Mouse (Mus musculus) mature B cell (primary cell): ENCODE measurements at regions not wholly inside any gene's neighbourhood (a gene's known extent, or its start where the extent isn't known, plus 50 kb on each side); places are given as distances from the start of the nearest gene placed in this dataset.
"Not testable (repeated sequence)": the region's sequence is repeated elsewhere in the genome, so short reads cannot be mapped to it uniquely, and the experiment has no call there.

Source experiments
- in situ Hi-C: fragments of 300-500 bp; cut with MboI; formaldehyde crosslinking; loops from 2 replicates; pipeline ENCODE4 v1.14.3; 2019

DNA sequence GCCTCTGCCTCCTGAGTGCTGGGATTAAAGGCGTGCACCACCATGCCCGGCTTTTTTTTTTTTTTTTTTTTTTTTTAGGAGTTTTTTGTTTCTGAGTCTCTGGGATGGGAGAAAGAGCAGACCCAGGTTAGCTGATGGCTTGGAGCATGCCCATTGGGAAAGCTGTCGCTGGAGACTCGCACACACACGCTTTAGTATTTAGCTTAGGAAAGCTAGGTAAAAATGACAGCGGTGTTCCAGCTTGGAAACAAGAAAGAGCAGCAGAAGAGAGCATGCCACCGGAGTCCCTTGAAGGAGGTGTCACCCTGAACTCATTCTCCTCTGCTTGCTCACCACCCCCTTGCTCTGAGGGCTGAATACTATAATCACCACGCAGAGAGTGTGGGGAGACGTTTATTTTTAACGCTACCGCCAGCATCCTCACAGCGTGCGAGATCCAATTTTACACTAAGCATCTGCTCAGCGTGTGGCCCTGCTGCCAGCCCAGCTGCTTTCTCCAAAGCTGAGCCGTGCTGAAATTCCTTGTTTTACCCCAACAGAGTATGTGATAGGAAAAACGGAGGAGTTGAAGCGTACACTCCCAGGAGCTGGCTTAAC lies 95.9 kb upstream of the Map3k1 start:
- in situ Hi-C loops = no loop called here

DNA sequence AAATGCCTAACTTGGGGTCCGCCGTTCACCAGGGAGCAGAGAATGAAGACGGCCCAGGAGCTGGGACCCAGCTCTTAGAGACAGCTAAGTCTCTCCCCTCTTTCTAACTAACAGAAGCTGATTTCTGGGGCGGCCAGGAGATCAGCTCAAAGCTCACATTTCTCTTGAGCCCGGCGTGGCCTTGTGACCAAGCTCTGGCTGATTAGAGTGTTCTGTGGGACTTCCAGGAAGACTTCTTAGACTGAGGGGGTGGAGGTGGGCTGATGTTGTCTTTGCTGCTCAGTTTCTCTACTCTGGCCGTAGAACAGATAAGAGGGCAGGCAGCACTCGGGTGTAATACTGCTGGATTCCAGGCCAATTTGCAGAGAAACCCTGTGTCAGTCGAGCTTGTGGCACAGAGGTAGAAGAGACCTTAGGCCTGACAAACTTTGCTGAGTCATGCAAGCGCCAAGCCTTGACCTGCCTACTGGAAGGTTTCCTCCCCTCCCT lies 96.5 kb upstream of the Map3k1 start:
- in situ Hi-C loops = no loop called here

DNA sequence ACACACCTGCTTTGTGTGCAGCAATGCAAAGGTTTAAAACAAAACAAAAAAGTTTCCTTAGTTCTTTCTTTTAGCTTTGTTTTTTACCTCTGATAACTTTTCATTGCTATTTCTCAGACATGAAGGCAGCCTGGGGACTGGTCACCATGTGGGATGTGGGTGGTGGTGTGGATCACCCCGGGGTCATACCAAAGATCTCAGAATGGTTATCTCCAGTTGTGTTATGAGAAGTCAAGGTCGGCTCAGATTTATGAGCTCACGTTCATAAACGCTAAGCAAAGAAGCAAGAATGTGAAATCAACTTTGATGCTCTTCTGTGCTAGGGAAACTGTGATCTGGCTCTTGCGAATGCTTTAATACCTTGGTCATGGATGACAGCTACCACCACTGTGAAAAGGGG lies 102.3 kb upstream of the Map3k1 start:
- in situ Hi-C loops = no loop called here

DNA sequence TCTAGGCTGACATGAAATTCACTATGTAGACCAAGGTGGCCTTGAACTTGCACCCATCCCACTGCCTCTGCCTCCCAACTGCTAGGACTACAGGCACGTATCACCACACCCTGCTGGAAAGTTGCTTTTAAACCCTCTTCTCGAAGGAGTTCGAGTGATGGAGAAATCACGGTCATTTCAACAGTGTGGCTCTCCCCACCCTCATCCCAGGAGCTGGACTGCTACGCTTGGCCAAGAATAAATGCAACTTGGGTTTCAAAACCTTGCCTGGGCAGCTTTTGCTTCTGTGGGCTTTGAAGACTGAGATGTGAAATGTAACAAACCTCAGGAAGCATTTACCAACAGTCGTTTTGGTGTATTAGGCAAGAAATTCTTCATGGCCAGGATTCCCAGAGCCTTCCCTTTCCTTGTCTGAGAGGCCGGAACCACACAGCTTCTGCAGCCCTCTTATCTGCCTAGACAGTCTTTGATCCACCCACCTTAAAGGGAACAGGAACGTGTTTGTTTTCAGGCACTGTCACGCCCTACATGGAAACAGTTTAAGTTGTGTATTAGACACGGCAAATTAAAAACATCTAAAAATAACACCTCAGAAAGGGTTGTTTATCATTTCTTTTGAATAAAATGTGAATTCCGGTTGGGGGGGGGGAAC lies 103.0 kb upstream of the Map3k1 start:
- in situ Hi-C loops = no loop called here

DNA sequence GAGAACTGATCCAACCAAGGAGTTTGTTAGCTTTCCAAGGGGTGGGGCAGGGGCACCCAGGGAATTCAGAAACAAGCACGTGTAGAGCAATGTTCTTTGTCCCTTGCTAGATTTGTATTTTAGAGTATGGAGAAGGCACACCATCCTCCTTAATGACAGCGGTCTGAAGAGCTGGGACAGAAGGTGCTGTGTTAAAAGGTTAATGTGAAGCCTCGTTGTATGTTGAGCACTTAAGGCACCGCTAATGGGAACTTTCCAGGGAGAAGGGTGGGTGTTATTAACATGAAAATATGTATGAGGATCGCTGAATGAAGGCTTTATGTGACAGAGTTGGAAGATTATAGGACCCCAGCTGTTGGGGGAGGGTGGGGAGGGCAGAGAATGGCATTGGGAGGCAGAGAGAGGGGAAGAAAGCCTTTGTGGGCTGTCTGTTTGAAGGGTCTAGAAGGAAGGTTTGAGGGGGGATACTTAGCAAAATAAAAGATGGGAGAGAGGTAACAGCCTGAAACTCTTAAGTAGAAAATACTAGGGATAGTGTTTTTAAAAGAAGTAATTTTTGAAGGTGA lies 105.6 kb upstream of the Map3k1 start:
- in situ Hi-C loops = no loop called here

DNA sequence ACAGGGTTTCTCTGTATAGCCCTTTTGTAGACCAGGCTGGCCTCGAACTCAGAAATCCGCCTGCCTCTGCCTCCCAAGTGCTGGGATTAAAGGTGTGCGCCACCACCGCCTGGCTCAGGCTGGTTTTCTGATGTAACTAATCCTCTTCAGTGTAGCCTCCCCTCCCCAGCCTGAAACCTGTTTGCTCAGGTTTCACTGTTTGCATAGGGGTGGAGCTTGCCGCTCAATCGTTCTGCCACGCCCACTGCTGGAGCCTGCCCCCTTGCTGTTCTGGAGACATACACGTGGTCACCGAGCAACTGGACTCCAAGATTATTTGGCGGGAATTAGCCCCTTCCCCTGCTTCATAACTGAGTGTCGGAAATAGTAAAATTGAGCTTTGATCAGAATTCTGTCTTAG lies 110.6 kb upstream of the Map3k1 start:
- in situ Hi-C loops = not testable (repeated sequence)

DNA sequence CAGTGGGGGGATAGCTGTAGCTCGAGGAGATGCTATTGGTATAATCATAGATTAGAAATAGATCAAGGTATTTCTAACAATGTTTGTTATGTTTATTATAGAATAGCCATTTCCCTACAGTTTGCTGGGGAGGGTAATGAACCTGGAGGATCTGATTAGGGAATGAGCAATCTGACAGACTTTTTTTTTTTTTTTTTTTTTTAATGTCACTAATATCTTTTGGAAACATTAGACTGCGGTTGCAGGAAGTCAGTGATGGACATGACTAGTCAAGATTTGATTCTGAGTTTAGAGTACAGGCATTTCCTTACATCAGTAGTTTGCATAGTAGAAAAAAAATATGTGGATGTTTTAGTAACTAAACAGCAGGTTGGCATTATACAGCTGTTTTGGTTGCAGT lies 111.7 kb upstream of the Map3k1 start:
- in situ Hi-C loops = no loop called here

DNA sequence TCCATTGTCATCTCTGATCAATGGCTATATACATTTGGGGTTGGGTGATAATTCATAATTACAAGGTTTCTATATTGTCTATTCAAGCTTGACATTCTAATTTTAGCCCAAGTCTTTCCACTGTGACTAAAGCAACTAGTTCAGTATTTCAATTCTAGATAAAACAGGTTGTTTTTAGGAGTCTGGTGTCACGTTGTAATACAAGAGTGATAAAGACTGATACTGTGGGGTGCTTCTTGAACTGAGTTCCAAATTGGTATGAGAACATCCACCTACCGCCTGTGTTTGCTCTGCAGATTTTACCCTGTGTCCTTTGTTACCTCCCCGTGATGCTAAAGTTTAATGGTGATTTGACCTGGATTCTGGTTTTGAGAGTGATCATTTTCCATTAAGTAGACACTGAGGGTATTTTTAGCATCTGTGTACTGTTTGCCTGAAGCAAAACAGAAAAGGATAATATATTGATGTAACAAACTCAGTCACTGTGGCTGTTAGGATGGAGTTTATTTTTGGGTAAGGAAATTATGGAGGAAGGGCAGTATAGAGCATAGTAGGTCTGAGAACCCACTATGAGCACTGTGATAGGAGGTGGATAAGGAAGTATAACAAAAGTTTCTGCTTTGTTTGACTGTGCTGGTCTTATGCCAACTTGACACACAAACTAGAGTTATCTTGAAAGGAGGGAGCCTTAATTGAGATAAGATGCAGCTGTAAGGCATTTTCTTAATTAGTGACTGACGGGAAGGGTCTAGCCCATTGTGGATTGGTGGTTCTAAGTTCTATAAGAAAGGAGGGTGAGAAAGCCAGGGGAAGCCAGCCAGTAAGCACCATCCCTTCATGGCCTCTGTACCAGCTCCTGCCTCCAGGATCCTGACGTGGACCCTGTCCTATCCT lies 112.6 kb upstream of the Map3k1 start:
- in situ Hi-C loops = no loop called here

DNA sequence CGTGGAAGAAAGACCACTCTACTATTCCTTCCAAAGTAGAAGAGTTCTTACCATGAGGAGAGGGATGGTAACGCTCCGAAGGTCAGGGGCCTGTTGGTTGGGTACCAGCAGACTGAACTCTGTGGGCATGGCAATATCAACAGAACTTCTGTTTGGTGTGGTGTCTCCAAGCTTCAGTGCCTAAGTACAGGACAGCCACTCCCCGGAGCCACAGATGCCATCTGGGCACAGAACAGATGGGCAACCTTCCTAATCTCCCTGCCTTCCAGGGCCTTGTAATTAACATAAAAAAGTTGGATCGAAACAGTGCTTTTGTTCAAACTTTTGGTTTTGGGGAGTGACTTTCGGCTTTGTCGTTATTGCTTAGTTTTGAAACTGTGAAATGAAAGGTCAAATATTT lies 116.6 kb upstream of the Map3k1 start:
- in situ Hi-C loops = no loop called here

DNA sequence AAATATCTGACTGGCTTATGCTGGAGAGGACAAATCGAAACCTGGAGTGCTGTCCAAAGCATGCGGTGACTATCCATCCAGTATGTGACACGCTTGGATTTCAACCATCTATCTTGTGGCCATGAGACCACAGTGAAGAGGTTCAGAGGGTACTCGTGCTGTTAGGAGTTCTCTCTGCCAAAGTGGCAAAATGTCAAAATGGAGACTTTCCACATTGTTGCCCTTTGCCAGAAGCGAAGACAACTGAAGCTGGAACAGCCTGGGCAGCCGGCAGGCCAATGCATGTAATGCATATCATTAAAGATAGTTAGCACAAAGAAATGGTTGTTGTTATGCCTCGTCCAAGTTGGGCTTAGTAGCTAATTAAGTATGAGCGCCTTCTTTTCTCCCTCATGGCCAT lies 118.0 kb upstream of the Map3k1 start:
- in situ Hi-C loops = no loop called here

DNA sequence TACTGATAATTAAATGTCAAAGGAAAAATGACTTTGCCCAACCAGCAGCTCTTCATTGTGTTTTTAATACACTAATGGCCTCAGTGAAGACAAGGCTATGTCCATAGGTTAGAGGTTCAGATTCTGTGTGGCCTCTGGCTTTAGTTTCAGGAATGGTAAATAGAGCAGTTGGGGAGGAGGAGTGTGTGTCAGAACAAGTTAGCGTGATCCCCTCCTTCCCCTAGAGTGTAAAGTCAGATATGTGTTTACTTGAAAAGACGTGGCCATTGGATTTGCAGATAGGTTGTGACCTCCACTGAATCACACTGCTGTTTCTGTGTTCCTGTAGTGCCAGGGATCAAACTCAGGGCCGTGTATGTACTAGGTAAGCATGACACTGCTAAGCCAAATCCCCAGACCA lies 118.7 kb upstream of the Map3k1 start:
- in situ Hi-C loops = no loop called here

DNA sequence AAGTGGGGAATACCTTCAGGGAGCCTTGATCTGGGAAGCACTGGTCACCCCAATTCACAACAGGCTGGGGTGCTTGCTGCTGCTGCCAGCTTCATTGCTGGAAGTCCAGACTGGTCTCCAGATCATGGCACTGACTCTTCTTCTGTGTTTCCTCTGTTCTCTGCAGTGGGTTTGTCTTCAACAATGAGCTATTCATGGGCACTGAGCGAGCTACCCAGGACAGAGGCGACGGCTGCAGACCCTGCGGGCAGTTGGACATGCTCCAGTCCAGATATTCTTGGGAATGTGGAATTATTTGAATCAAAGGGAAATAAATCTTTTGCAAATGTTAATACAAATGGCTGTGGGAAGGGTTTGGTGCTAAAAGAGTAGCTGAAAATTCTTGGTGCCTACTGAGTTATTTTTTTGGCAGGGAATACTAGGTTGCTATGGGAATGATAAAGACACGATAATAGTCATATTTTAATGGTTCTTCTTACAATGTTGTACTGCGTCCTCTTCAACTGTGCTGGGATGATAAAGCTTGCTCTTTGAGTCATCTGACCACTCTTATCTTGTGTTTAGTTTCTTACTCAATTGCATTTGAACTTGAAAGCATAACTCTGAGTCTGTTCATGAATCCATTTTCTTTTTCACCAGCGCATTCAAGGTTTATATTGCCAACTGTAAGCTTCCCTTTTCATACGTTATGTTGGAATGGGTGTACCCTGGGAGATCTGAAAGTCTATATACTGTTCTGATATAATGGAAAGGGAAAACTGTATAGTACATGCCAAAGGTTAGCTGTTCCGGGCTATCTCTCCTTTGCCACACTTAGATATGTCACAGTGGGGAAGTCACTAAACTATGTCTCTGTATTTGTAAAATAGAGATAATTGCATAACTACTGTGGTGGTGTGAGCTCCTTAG lies 120.1 kb upstream of the Map3k1 start:
- in situ Hi-C loops = no loop called here

DNA sequence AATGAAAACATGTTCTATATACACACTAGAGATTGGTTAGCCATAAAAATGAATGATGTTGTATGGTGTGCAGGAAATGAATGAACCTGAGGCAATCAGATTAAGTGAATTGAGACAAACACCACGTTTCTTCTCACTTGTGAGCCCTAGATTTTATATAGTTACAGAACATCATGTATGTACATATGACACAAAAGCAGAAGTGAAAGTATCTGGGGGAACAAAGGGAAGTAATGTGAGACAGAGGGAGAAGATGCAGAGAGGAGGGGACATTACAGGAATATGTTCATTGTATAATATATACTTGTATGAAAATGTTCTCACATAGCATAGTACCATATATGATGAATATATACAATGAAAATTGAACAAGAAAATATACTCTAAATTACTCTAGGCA lies 121.1 kb upstream of the Map3k1 start:
- in situ Hi-C loops = loop anchor here (10.0 kb wide), 1 partner anchor 55 kb away; no protein-coding TSS in a partner anchor

DNA sequence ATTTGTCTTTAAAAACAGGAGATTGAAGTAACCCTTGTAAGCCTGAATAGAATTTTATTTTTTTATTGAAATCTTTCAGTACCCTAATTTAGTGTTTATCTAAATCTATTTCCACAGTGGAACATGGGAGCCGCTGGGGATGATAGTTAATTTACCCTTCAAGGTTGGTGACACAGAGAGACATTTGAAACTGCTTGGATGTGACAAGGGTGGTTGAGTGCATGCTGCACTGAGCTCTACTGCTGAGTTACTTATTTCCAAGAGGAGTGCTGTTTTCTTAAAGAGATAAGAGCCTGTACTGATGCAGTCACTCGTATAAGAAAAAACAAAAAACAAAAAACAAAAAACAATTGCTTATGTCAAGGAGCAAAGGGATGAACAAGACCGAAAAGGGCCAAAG lies 123.7 kb upstream of the Map3k1 start:
- in situ Hi-C loops = loop anchor here (10.0 kb wide), 1 partner anchor 52 kb away; no protein-coding TSS in a partner anchor

DNA sequence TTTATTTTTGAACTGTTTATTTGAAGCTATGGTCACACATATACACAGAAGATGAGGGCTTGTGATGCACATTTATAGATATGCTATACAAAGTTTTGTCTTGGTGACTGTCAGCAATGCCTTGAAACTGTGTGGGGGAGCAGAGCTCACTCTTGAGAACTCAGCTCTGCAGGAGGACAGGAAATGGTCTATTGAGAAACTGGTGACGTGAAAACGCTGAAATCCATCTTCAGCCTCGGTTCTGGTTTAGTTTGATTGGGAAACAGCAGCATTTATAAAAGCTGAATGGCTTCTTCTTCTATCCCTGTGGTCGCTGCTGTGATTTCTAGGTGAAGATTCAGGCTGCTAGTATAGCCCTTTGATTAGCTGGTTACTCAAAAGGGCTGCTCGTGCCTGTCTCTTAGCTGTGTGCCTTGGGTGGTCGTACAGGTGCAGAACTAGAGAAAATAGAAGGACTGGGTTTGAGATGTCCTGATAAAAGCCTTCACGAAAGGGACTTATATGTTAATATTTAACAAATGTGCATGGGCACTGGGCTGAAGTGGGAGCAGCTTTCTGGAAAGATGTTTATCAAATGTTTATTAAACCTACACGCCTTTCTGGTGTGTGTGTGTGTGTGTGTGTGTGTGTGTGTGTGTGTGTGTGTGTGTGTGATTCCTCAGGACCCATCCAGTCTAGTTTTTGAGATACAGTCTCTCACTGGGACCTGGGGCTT lies 124.9 kb upstream of the Map3k1 start:
- in situ Hi-C loops = loop anchor here (10.0 kb wide), 1 partner anchor 51 kb away; no protein-coding TSS in a partner anchor

DNA sequence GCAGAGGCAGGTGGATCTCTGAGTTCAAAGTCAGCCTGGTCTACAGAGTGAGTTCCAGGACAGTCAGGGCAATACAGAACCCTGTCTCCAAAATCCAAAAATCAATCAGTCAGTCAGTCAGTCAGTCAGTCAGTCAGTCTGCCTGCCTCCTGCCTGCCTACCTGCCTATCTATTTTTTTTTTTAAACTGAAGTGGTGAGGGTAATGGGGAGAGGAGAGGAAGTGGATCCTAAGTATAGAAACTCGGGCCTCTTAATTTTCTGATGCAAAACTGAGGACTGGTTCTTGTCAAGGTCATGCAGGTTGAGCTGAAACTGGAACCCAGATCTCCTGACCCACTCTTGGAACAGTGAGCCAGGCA lies 126.9 kb upstream of the Map3k1 start:
- in situ Hi-C loops = loop anchor here (5.0 to 10.0 kb wide), 3 partner anchors 49 to 128 kb away; partner anchors contain the start of gene Map3k1

DNA sequence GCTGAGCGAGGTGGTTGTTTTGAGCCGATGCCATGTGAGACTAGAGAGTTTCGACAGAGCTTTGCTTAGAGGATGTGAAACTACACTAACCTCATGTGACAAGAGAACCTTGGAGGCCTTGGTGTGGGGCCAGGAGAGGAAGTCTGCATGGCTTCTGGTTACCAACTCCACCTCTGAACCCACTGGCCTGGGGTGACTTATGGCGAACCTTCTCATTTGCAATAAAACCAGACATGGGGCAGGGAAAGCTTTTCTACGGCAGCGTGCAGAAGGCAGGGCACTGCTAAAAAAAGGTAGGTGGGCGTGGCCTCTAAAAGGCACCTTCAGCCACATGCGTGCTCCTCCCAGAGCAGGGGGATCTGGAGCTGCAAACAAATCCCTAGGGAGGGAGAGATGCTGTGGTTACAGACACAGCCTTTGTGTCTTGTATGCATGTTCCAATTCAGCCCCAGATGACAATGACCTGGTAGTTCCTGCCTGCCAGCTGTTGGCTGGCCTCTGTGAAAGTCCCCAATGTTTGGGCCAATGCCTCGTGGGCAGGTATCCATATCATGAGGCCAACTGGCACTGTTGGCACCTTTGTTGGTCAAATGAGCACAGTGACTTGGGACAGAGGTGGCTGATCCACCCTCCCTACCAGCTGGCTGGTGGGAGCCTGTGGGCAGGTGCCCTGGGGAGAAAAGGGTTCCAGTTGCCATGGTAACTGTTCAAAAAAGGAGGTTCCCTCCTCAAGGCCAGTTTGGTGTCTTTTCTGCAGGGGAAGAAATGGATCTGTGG lies 127.5 kb upstream of the Map3k1 start:
- in situ Hi-C loops = loop anchor here (5.0 to 10.0 kb wide), 3 partner anchors 49 to 129 kb away; partner anchors contain the start of gene Map3k1

DNA sequence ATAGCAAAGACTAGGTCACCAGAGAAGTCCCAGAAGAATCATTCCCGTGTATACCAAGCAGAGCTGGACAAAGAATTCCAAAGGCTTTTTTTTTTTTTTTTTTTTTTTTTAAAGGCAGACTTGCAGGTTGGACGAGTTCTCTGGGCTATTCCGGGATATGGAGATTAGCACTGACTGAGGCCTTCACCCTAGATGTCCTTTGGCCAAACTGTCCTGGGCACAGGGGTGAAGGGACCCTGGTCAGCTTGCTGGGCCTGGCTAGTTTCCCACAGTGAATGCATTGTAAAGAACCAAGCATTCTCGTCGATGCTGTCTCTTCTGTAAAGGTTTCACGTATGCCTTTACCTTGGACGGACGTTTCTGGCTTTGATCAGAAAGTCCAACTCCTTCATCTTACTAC lies 128.2 kb upstream of the Map3k1 start:
- in situ Hi-C loops = loop anchor here (5.0 to 10.0 kb wide), 3 partner anchors 48 to 130 kb away; partner anchors contain the start of gene Map3k1

DNA sequence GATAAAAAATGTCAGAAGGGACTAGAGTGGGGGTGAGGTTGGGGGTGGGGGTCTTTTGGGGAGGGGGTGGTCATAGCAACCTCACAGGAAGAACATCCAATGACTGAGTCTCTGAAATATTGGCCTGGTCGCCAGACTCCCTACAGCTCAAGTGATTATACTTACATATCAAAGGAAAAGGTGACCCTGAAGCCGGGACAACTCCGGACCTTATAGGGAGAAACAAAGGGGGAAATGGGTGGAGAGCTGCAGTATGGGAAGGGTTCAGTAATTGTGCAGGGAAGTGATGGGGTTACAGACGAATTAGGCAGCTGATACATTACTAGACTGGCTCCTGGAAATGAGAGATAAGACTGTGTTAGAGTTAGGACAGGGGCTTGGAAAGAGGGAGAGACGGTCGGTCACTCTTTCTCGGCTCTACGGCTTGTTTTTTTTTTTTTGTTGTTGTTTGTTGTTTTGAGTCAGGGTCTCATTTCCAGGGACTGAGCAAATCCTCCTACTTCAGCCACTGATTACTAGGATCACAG lies 130.2 kb upstream of the Map3k1 start:
- in situ Hi-C loops = loop anchor here (5.0 to 10.0 kb wide), 3 partner anchors 46 to 132 kb away; partner anchors contain the start of gene Map3k1
